17 mouse cellular contexts compared by ENCODE assay signal in genomic region chr11:11768057-11768456, GRCm38 (mm10).
"Had no signal": no experiment of that assay in that cellular context is flagged by ENCODE, and none has a peak within 500 bp of the region (broad histone marks: within the 10 kb centered on the region; RNA-seq: fewer than 3 reads in every experiment).

No protein-coding gene starts in this region.

- H3K27me3 ChIP-seq: liver, embryonic 13.5 days; midbrain, embryonic 12.5 days; neural tube, embryonic 13.5 days; stomach, embryonic 15.5 days had no signal

- H3K4me1 ChIP-seq: midbrain, embryonic 12.5 days; neural tube, embryonic 13.5 days; stomach, embryonic 15.5 days had no signal

- ATAC-seq: intestine, postnatal 0 days; midbrain, embryonic 16.5 days had no signal

- H3K4me2 ChIP-seq: liver, embryonic 13.5 days; midbrain, embryonic 12.5 days; neural tube, embryonic 13.5 days; stomach, embryonic 15.5 days had no signal

- H3K4me3 ChIP-seq: layer of hippocampus, adult 2 months; left cerebral cortex, adult 2 months; liver, embryonic 13.5 days; midbrain, embryonic 12.5 days; myocyte; neural tube, embryonic 13.5 days; stomach, embryonic 15.5 days had no signal

- H3K36me3 ChIP-seq: midbrain, embryonic 12.5 days; neural tube, embryonic 13.5 days; stomach, embryonic 15.5 days had no signal

- DNase-seq: kidney, adult 2 months; kidney, postnatal 25 days; layer of hippocampus, postnatal 36 days; liver, embryonic 13.5 days; lung, adult 2 months; lung, postnatal 14 days; lung, postnatal 4 days; thymus, postnatal 25 days had no signal

- H3K27ac ChIP-seq: kidney, postnatal 0 days; layer of hippocampus, adult 2 months; left cerebral cortex, adult 2 months; liver, embryonic 13.5 days; midbrain, embryonic 12.5 days; neural tube, embryonic 13.5 days; stomach, embryonic 15.5 days had no signal

- H3K9ac ChIP-seq: liver, embryonic 13.5 days; midbrain, embryonic 12.5 days; neural tube, embryonic 13.5 days; stomach, embryonic 15.5 days had no signal

- H3K9me3 ChIP-seq: liver, embryonic 13.5 days; midbrain, embryonic 12.5 days; neural tube, embryonic 13.5 days; stomach, embryonic 15.5 days had no signal
